Mouse (Mus musculus) thymus, adult 2 months (tissue): ENCODE measurements around the gene Smtn.

Experiments used
- CTCF ChIP-seq: fragments of 200-500 bp; IDR thresholded peaks from 2 replicates; pipeline ENCODE4 v1.5.1; 2012; ENCODE audit warnings: mild to moderate bottlenecking, control low read depth, low read length, moderate library complexity, borderline replicate concordance; ENCODE audit not compliant: control insufficient read depth, poor library complexity, insufficient read depth; ENCODE audit errors: extremely low read depth
- POLR2A ChIP-seq: fragments of 200-500 bp; IDR thresholded peaks from 2 replicates; pipeline ENCODE4 v1.6.1; 2012; ENCODE audit warnings: mild to moderate bottlenecking, low read length, control low read depth, moderate library complexity; ENCODE audit not compliant: control insufficient read depth, poor library complexity, insufficient read depth; ENCODE audit errors: extremely low read depth

- TF ChIP-seq CTCF, result no peak
- no peak for TF ChIP-seq POLR2A
Measured at GRCm38 (mm10) chr11:3541932-3542331, 1.5 kb upstream of the Smtn start.
